Mouse (Mus musculus): ENCODE measurements at regions not wholly inside any gene's neighbourhood (a gene's known extent, or its start where the extent isn't known, plus 50 kb on each side); places are given as distances from the start of the nearest gene placed in this dataset.

GRCm38 (mm10) chr1:63934570-63935280 lies 165.7 kb upstream of the 4933402D24Rik start:
- TF ChIP-seq CTCF (IDR thresholded peaks at IDR 0.05; ENCODE audit: control insufficient read depth, insufficient read depth, low read length) (no peak), POLR2A (IDR thresholded peaks at IDR 0.05; ENCODE audit: borderline replicate concordance, control insufficient read depth, low read depth, low read length) (no peak)

All from bone marrow, adult 2 months (tissue).